Mouse (Mus musculus) liver, adult 2 months (tissue): Measurements from ENCODE around the gene Jph2. TPM values are rescaled to one million over a fixed set of nuclear protein-coding genes. Genes with fewer than 3 reads are reported as not detected.

Experiments
- DNase-seq: peaks from one replicate; pipeline ENCODE4 v3.0.0-alpha.2; 2011; ENCODE audit warnings: low read depth, low spot score; ENCODE audit errors: extremely low read depth
- H3K27ac ChIP-seq: fragments of 200-500 bp; replicated peaks from 2 replicates; pipeline ENCODE4 v1.5.1; 2012; ENCODE audit warnings: low read depth, mild to moderate bottlenecking, control low read depth, inconsistent platforms, low read length; ENCODE audit not compliant: insufficient read depth
- H3K27me3 ChIP-seq: fragments of 200-500 bp; 2 replicates; pipeline ENCODE4 v1.6.1; 2012; ENCODE audit warnings: mild to moderate bottlenecking, moderate library complexity, low read length, inconsistent platforms; ENCODE audit not compliant: control insufficient read depth, insufficient read depth
- H3K36me3 ChIP-seq: fragments of 200-500 bp; 2 replicates; pipeline ENCODE4 v1.6.1; 2012; ENCODE audit warnings: low read length, inconsistent platforms; ENCODE audit not compliant: control insufficient read depth, insufficient read depth
- H3K4me1 ChIP-seq: fragments of 200-500 bp; 2 replicates; pipeline ENCODE4 v1.6.1; 2011; ENCODE audit warnings: low read length; ENCODE audit not compliant: control insufficient read depth, insufficient read depth
- H3K4me3 ChIP-seq: fragments of 200-500 bp; 2 replicates; pipeline ENCODE4 v1.5.1; 2011; ENCODE audit warnings: low read depth, mild to moderate bottlenecking, control low read depth, low read length, moderate library complexity; ENCODE audit not compliant: insufficient read depth
- H3K79me2 ChIP-seq: fragments of 200-500 bp; 2 replicates; pipeline ENCODE4 v1.6.1; 2012; ENCODE audit warnings: inconsistent platforms, mild to moderate bottlenecking, low read length, moderate library complexity; ENCODE audit not compliant: control insufficient read depth, insufficient read depth
- H3K9ac ChIP-seq: fragments of 200-500 bp; 2 replicates; pipeline ENCODE4 v1.6.1; 2012; ENCODE audit warnings: low read depth, mild to moderate bottlenecking, control low read depth, inconsistent platforms, low read length
- CTCF ChIP-seq: fragments of 200-500 bp; IDR thresholded peaks from 2 replicates; pipeline ENCODE4 v1.5.1; 2011; ENCODE audit warnings: low read depth, low read length, control low read depth
- POLR2A ChIP-seq: fragments of 200-500 bp; IDR thresholded peaks from 2 replicates; pipeline ENCODE4 v1.6.1; 2011; ENCODE audit warnings: low read length, control low read depth; ENCODE audit not compliant: insufficient read depth; ENCODE audit errors: extremely low read depth
- WGBS: fragments of 180-500 bp; shearing (Covaris S2); methylation state at CpG from one replicate; pipeline ENCODE4 v1.1.7; 2018; 5-methylcytosine and 5-hydroxymethylcytosine counted together
- polyA plus RNA-seq: library from polyadenylated mRNA; depleted of rRNA; stranded (reverse); fragments of >200 nt; gene quantifications from 2 replicates; pipeline ENCODE4 v1.2.3, GENCODE M21; 2012; rRNA removed
- total RNA-seq: library from RNA; depleted of rRNA; stranded (reverse); fragments of >200 nt; gene quantifications from 2 replicates; pipeline ENCODE4 v1.2.3, GENCODE M21; 2014; rRNA removed

The Jph2 gene
- total and polyA plus RNA-seq, 2 experiments, result 0.09 to 0.10 TPM

DNA sequence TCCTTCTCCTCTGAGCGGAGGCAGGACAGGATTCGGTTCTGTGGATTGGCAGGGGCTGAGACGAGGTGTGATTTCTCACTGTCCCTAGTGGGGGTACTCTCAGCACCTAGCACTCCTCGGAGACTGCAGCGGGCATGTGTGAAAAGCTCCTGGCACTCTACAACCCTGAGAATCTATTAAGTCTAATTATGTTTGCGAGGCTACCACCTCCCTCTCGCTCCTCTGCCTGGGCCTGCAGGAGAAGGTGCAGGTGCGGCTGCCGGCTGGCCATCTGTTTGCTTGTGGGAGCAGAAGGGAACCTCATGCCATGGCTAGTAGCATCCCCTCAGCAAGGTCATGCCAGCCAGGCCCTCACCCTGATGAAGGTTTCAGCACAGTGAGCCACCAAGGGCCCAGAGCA lies 94.8 kb downstream of the Jph2 start:
- DNase-seq, result no peak
- no peaks in the 10 kb centered on the region for H3K79me2 ChIP-seq
- no peak overlapping the region for H3K4me3 ChIP-seq
- no peaks in the 10 kb centered on the region for H3K36me3 ChIP-seq
- no peak overlapping the region for H3K9ac ChIP-seq
- TF ChIP-seq CTCF (no peak), POLR2A (no peak)
- peaks cover 16% of the 10 kb centered on the region for H3K4me1 ChIP-seq
- no peaks in the 10 kb centered on the region for H3K27me3 ChIP-seq
- no peak overlapping the region for H3K27ac ChIP-seq
- 89% methylated on average over 9 of the region's 9 CpGs for WGBS

GRCm38 (mm10) chr2:163301641-163302040 lies 96.2 kb downstream of the Jph2 start:
- peak; percentile 30 for TF ChIP-seq CTCF
- TF ChIP-seq POLR2A, result no peak
- H3K4me1 ChIP-seq, result peaks cover 16% of the 10 kb centered on the region
- no peak overlapping the region for H3K27ac ChIP-seq
- H3K36me3 ChIP-seq, result no peaks in the 10 kb centered on the region
- no peak overlapping the region for H3K4me3 ChIP-seq
- H3K9ac ChIP-seq, result no peak overlapping the region
- peak; percentile 24 for DNase-seq
- WGBS, result 44% methylated on average over 5 of the region's 5 CpGs
- H3K27me3 ChIP-seq, result no peaks in the 10 kb centered on the region
- H3K79me2 ChIP-seq, result no peaks in the 10 kb centered on the region

DNA sequence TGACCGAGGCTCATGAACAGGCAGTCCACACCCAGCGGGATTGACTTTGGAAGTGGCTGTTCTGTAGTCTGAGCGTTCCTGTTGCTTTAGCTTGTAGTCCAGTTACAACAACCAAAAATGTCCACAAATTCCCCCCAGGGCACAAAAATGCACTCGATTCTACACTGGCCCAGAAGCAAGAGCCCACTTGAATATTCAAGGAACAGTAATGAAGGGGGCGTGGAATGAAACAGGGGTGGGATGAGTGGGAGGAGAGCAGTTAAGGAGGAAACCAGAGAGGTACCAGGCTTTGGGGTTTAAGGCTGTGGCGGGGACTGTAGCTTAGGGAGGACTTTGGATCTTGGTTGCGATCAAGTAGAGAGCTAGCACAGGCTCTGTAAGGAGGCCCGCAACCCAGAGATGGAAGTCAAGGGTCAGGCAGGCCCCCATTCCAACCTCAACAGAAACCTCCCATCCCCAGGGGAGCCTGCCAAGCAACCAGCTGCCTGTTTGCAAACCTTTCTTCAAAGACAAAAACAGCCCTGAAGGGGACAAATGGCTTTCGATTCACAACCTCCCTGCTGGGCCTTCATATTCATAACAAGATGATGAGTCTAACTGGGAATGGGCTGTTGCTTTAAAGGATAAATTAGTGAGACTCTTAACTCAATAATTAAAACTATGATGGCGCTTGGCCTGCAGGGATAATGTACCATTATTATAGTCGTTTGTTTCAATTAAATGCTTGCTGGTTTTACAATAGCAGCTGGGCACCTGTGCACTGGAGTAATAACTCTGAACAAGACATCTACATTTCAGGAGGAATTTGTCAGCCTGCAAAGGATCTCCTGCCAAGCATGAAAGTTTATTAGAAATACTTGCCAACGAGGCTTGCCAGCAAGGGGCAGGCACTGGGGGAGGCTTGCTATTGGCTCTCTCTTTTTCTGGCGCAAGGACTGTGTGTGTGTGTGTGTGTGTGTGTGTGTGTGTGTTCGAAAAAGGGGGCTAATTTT lies 97.4 kb downstream of the Jph2 start:
- H3K4me3 ChIP-seq, result no peak overlapping the region
- H3K4me1 ChIP-seq, result peaks cover 16% of the 10 kb centered on the region
- TF ChIP-seq CTCF (no peak), POLR2A (no peak)
- H3K27me3 ChIP-seq, result no peaks in the 10 kb centered on the region
- 59% methylated on average over 14 of the region's 14 CpGs for WGBS
- no peaks in the 10 kb centered on the region for H3K36me3 ChIP-seq
- DNase-seq, result peak; percentile 68
- no peak overlapping the region for H3K9ac ChIP-seq
- H3K79me2 ChIP-seq, result no peaks in the 10 kb centered on the region
- peak overlapping the region; percentile 31 for H3K27ac ChIP-seq

DNA sequence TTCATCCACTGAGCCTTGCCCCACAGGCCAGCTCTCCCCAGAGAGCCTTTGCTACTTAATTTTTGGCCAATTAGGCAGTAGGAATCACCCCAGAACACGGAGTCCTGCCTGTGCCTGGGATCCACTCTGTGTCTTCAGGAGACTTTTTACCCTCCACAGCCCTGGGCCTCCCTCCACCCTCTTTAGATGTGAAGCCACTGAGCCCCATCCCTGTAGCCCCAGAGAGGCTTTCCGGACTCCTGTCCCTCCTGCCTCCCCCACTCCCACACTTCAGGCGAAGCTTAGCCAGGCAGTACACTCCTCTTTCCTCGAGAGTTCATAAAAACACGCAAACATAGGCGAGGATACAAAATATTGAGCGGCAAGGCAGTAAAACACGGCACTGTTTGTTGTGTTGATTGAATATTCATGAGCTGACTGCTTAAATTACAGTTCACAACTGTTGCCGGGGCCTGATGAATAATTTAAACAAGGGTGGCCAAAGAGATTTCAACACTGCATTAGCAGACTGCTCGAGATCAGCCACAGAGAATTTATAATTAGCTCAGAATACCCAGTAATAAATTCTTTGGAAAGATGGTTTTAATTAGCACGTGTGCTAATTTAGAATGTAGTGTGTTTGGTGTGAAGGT lies 100.7 kb downstream of the Jph2 start:
- H3K27me3 ChIP-seq, result no peaks in the 10 kb centered on the region
- H3K36me3 ChIP-seq, result no peaks in the 10 kb centered on the region
- H3K79me2 ChIP-seq, result no peaks in the 10 kb centered on the region
- peaks cover 16% of the 10 kb centered on the region for H3K4me1 ChIP-seq
- WGBS, result 76% methylated on average over 11 of the region's 11 CpGs
- H3K4me3 ChIP-seq, result no peak overlapping the region
- H3K9ac ChIP-seq, result no peak overlapping the region
- H3K27ac ChIP-seq, result no peak overlapping the region
- TF ChIP-seq POLR2A (no peak), CTCF (no peak)
- no peak for DNase-seq

DNA sequence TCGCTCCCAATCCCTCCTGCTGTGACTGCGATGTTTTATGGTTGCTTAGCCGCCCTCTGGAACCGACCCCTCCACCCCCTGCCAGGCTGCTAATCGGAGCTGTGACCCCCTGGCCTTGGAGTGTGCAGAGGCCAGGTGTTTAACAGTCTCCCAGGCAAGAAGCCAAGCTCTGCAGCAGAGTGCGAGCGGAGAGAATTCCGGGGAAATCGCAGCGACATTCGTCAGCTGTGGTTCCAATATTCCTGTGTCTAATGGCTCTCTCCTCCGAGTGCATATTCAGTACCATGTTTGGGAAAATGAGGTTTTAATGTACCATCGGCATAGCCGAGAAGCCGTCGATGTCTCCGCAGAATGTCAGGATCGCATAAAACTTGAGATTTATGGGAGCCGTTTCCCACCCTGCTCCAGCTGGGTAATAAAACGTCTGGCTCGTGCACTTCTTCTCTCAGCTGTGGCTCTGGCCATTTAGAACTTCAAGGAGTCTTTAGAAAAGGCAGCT lies 108.9 kb downstream of the Jph2 start:
- 0 out of 2 replicates have a peak, but pooled peaks cover 5% of the 10 kb centered on the region for H3K4me1 ChIP-seq
- H3K36me3 ChIP-seq, result no peaks in the 10 kb centered on the region
- H3K4me3 ChIP-seq, result no peak overlapping the region
- no peaks in the 10 kb centered on the region for H3K79me2 ChIP-seq
- H3K27me3 ChIP-seq, result peaks cover 4% of the 10 kb centered on the region
- no peak for TF ChIP-seq POLR2A
- TF ChIP-seq CTCF, result no peak
- no peak overlapping the region for H3K27ac ChIP-seq
- no peak for DNase-seq
- 17% methylated on average over 21 of the region's 21 CpGs for WGBS
- no peak overlapping the region for H3K9ac ChIP-seq

Other genes starting within 250 kb of the Jph2 start
- gene Tox2, start 194.9 kb downstream of the Jph2 start, total RNA-seq, result 0.09 and 0.20 TPM in 2 replicates
- 0.27 and 0.41 TPM in 2 replicates for gene Tox2, start 194.9 kb downstream of the Jph2 start, polyA plus RNA-seq
- gene Oser1, start 26.7 kb upstream of the Jph2 start, total RNA-seq, result 21.9 and 22.6 TPM in 2 replicates
- gene Oser1, start 26.7 kb upstream of the Jph2 start, polyA plus RNA-seq, result 8.0 and 8.3 TPM in 2 replicates
- gene Gdap1l1, start 40.5 kb upstream of the Jph2 start, total RNA-seq, result 0.07 TPM in 1 of 2 replicates, not detected in the other
- gene Gdap1l1, start 40.5 kb upstream of the Jph2 start, polyA plus RNA-seq, result not detected in 2 replicates
- 19.5 and 20.1 TPM in 2 replicates for gene Fitm2, start 74.6 kb upstream of the Jph2 start, total RNA-seq
- gene Fitm2, start 74.6 kb upstream of the Jph2 start, polyA plus RNA-seq, result 19.8 and 20.9 TPM in 2 replicates
- not detected in 2 replicates for gene R3hdml, start 94.3 kb upstream of the Jph2 start, total RNA-seq
- gene R3hdml, start 94.3 kb upstream of the Jph2 start, polyA plus RNA-seq, result not detected in 2 replicates
- gene Hnf4a, start 108.8 kb upstream of the Jph2 start, total RNA-seq, result 164 and 213 TPM in 2 replicates
- 260 and 313 TPM in 2 replicates for gene Hnf4a, start 108.8 kb upstream of the Jph2 start, polyA plus RNA-seq
- 9.3 and 9.7 TPM in 2 replicates for gene Ttpal, start 204.3 kb upstream of the Jph2 start, total RNA-seq
- gene Ttpal, start 204.3 kb upstream of the Jph2 start, polyA plus RNA-seq, result 8.1 and 12.4 TPM in 2 replicates
- 123 TPM in 2 replicates for gene Serinc3, start 247.1 kb upstream of the Jph2 start, total RNA-seq
- 122 and 124 TPM in 2 replicates for gene Serinc3, start 247.1 kb upstream of the Jph2 start, polyA plus RNA-seq